Mouse (Mus musculus) small intestine, adult 2 months (tissue): ENCODE measurements around the gene Tlcd1.

ENCODE experiments used
- CTCF ChIP-seq: fragments of 200-500 bp; IDR thresholded peaks from 2 replicates; pipeline ENCODE4 v1.5.1; 2012; ENCODE audit warnings: low read depth, mild to moderate bottlenecking, control low read depth, inconsistent platforms, low read length, moderate library complexity, mixed read lengths; ENCODE audit not compliant: insufficient replicate concordance, insufficient read length; ENCODE audit errors: extremely low read depth
- POLR2A ChIP-seq: fragments of 200-500 bp; IDR thresholded peaks from 2 replicates; pipeline ENCODE4 v1.6.1; 2012; ENCODE audit warnings: low read depth, mild to moderate bottlenecking, control low read depth, inconsistent platforms, low read length, moderate library complexity

- TF ChIP-seq POLR2A (peak; percentile 88), CTCF (no peak)
Observed at GRCm38 (mm10) chr11:78182961-78183844, 6.7 kb downstream of the Tlcd1 start, which contains the start of gene Rpl23a.
